Mouse (Mus musculus): ENCODE results near the gene Gm10260. TPM values are rescaled to one million over a fixed set of nuclear protein-coding genes. Genes with fewer than 3 reads are reported as not detected.
A peak's percentile ranks its signal among the peaks of the same experiment; 100 is the strongest.

Gene Gm10260
- total and polyA plus RNA-seq, 2 experiments from 2014 or later, result 4.3 to 20.2 TPM

DNA sequence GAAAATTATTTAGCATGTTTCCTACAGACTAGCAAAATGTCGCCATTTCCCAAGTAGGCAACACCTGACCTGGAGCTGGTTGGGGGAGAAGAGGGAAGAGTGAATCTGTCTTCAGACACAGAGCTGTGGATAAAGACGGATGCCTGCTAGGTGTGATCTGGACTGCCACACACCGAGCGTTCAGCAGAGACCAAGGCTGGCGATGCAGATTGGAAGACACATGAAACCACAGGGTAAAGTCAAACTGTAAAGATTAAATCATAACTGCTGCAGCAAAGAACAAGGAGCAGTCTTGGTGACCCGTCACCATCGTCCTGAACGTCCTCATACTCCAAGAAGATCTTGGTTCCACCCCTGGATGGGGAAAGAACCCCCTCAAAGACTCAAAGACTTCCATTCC is 15.5 kb upstream of the Gm10260 start:
- 96% methylated on average over 8 of the region's 8 CpGs for WGBS
- no peak for DNase-seq (ENCODE audit: low spot score)

DNA sequence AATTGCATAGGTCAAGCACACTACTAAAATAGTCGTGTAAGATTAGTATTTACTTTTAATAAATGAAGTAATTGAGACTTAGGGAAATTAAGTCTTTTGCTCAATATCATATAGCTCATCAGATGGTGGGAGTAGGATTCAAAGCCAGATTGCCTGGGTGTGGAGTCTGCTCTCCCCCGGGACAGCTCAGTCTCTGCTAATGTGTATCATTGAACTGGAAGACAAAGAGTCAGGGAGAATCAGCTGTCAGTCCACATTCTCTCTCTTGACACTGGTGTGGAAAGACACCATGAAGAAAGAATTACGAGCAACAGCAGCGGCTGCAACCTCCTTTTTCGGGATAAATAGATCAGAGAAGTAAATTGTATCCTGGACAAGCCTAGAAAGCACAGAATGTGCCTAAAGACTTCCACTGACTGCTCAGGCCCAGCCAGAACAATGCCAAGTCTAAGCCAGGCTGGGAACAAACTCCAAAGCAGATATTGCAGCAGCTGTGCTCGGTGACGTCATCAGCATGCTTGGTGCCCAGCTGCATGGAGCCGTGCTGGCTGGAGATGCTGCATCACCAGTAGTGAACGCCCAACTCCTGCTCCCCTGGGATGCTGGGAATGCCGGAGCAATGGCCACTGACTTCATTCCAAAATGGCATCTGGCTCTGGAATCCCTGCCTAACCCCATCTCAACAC is 14.5 kb upstream of the Gm10260 start:
- no peak for TF ChIP-seq CTCF (IDR thresholded peaks at IDR 0.05)
- Histone ChIP-seq H3K4me2 (ENCODE audit: low read depth, low read length, poor library complexity, severe bottlenecking) (no peak overlapping the region), H3K4me1 (ENCODE audit: insufficient read depth, low read length) (no peaks in the 10 kb centered on the region), H3K4me3 (ENCODE audit: low read depth, low read length) (no peak overlapping the region), H3K27me3 (ENCODE audit: insufficient read depth, low read length) (no peaks in the 10 kb centered on the region), H3K36me3 (ENCODE audit: insufficient read depth, low read length) (no peaks in the 10 kb centered on the region), H3K27ac (ENCODE audit: low read depth, low read length) (no peak overlapping the region), H3K9me3 (ENCODE audit: low read length) (no peaks in the 10 kb centered on the region), H3K9ac (replicated peaks; ENCODE audit: low read length, poor library complexity, severe bottlenecking) (no peak overlapping the region)
- DNase-seq (ENCODE audit: low spot score) (peak; percentile 73), ATAC-seq (ENCODE audit: low FRiP score) (peak; percentile 52)
- 22% methylated on average over 10 of the region's 10 CpGs for WGBS

More for the DNA sequence above, 15.5 kb upstream of the Gm10260 start:
- no peak for ATAC-seq (ENCODE audit: low FRiP score)
- Histone ChIP-seq H3K27ac (ENCODE audit: low read depth, low read length) (no peak overlapping the region), H3K9me3 (ENCODE audit: low read length) (no peaks in the 10 kb centered on the region), H3K9ac (replicated peaks; ENCODE audit: low read length, poor library complexity, severe bottlenecking) (no peak overlapping the region), H3K4me1 (ENCODE audit: insufficient read depth, low read length) (no peaks in the 10 kb centered on the region), H3K4me3 (ENCODE audit: low read depth, low read length) (no peak overlapping the region), H3K27me3 (ENCODE audit: insufficient read depth, low read length) (no peaks in the 10 kb centered on the region), H3K4me2 (ENCODE audit: low read depth, low read length, poor library complexity, severe bottlenecking) (no peak overlapping the region), H3K36me3 (ENCODE audit: insufficient read depth, low read length) (no peaks in the 10 kb centered on the region)
- no peak for TF ChIP-seq CTCF (IDR thresholded peaks at IDR 0.05)

DNA sequence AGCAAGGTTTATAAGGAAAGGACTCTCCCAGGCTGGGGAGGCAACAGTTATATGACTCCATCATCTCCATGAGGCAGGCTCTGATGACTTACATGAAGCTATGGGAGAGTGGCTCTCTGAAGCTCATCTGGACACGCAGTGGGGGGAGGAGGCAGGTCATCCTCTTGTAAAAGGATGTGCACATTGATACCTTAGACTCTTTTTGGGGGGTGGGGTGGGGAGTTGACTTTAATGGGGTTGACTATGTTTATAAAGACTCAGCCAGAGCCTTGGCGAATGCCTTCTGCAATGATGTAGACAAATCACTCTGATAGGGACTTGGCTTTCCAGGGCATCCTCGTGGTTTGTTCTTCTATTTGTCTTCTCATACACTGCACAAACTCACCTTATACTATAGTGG is 8.8 kb upstream of the Gm10260 start:
- H3K4me2 ChIP-seq (ENCODE audit: low read depth, low read length, poor library complexity, severe bottlenecking), result no peak overlapping the region
- H3K27me3 ChIP-seq (ENCODE audit: insufficient read depth, low read length), result no peaks in the 10 kb centered on the region
- no peak overlapping the region for H3K4me3 ChIP-seq (ENCODE audit: low read depth, low read length)
- no peaks in the 10 kb centered on the region for H3K4me1 ChIP-seq (ENCODE audit: insufficient read depth, low read length)
- no peak for TF ChIP-seq CTCF (IDR thresholded peaks at IDR 0.05)
- no peak overlapping the region for H3K27ac ChIP-seq (ENCODE audit: low read depth, low read length)
- DNase-seq (ENCODE audit: low spot score) (no peak), ATAC-seq (ENCODE audit: low FRiP score) (no peak)
- no peaks in the 10 kb centered on the region for H3K9me3 ChIP-seq (ENCODE audit: low read length)
- 80% methylated on average over 3 of the region's 3 CpGs for WGBS
- no peak overlapping the region for H3K9ac ChIP-seq (replicated peaks; ENCODE audit: low read length, poor library complexity, severe bottlenecking)
- H3K36me3 ChIP-seq (ENCODE audit: insufficient read depth, low read length), result no peaks in the 10 kb centered on the region

DNA sequence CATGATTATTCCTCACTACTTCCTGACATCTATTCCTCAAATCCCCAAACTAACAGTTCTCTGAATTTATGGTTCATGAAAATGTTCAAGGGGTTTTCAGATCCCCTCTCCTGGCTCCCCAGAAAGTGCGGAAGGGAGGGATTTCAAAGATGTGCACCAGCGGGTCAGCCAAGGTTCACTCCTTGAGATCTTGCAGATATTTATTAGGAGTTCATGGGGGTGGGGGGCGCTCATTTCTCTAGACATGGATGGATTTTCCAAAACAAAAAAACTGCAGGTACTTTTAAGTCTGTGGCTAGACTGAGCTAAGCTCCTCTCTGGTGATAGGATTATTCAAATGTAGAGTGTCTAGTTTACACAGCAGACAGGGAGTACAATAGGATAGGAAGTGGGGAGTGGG is 8.4 kb upstream of the Gm10260 start:
- Histone ChIP-seq H3K4me1 (ENCODE audit: insufficient read depth, low read length) (no peaks in the 10 kb centered on the region), H3K4me3 (ENCODE audit: low read depth, low read length) (no peak overlapping the region), H3K4me2 (ENCODE audit: low read depth, low read length, poor library complexity, severe bottlenecking) (no peak overlapping the region), H3K27me3 (ENCODE audit: insufficient read depth, low read length) (no peaks in the 10 kb centered on the region), H3K9me3 (ENCODE audit: low read length) (no peaks in the 10 kb centered on the region), H3K27ac (ENCODE audit: low read depth, low read length) (no peak overlapping the region), H3K36me3 (ENCODE audit: insufficient read depth, low read length) (no peaks in the 10 kb centered on the region), H3K9ac (replicated peaks; ENCODE audit: low read length, poor library complexity, severe bottlenecking) (no peak overlapping the region)
- DNase-seq (ENCODE audit: low spot score), result no peak
- WGBS, result 39% methylated on average over 3 of the region's 3 CpGs
- no peak for ATAC-seq (ENCODE audit: low FRiP score)
- no peak for TF ChIP-seq CTCF (IDR thresholded peaks at IDR 0.05)

DNA sequence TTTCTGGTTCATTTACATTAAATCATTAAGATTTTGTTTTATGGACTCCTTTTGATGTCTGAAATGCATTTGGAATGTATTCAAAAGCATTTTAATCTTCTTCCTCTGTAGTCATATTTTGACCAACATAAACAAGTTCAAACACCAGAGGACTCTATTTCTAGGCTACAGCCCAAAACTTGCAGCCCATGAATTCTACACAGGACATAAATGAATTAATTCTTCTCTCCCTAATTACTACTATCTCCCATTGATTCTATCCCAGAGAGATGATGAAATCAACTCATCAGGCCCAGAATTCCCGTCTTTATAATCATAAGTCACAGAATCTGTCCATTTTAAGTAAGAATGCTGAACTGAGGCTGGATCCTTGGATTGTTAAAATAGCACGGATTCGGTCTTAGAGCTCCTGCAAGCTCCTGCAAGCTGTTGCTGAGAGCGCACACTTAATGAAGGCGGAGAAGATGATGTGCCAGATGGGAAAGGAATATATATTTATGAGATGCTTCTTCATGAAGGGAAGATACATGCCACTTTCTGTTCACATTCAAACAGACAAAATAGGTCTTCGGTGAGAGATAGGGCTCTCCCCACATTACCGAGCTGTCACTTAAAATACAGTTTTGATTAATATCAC is 7.7 kb upstream of the Gm10260 start:
- no peaks in the 10 kb centered on the region for H3K36me3 ChIP-seq (ENCODE audit: insufficient read depth, low read length)
- no peak overlapping the region for H3K27ac ChIP-seq (ENCODE audit: low read depth, low read length)
- no peaks in the 10 kb centered on the region for H3K27me3 ChIP-seq (ENCODE audit: insufficient read depth, low read length)
- DNase-seq (ENCODE audit: low spot score) (no peak), ATAC-seq (ENCODE audit: low FRiP score) (no peak)
- H3K9me3 ChIP-seq (ENCODE audit: low read length), result no peaks in the 10 kb centered on the region
- no peak for TF ChIP-seq CTCF (IDR thresholded peaks at IDR 0.05)
- H3K9ac ChIP-seq (replicated peaks; ENCODE audit: low read length, poor library complexity, severe bottlenecking), result no peak overlapping the region
- WGBS, result 51% methylated on average over 7 of the region's 7 CpGs
- H3K4me2 ChIP-seq (ENCODE audit: low read depth, low read length, poor library complexity, severe bottlenecking), result no peak overlapping the region
- no peaks in the 10 kb centered on the region for H3K4me1 ChIP-seq (ENCODE audit: insufficient read depth, low read length)
- H3K4me3 ChIP-seq (ENCODE audit: low read depth, low read length), result no peak overlapping the region

DNA sequence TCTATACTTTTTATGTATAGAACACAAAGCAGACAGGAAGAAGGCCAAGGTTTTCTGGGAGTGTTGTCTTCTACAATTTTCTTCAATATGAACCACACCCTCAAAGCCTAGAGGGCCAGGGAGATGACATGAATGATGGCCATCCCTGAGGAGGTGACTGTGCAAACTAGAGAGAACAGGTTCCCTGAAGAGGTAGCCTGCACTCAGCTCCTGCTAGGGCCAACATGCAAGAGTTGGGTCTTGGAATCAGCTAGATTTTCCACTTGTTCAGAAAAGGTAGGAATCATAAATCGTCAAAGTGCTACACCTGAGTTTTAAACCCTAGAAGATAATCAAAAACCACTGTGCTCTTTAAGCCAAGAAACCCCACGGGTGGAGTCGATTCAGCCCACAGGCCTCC is 6.2 kb upstream of the Gm10260 start:
- Histone ChIP-seq H3K27me3 (ENCODE audit: insufficient read depth, low read length) (no peaks in the 10 kb centered on the region), H3K36me3 (ENCODE audit: insufficient read depth, low read length) (no peaks in the 10 kb centered on the region), H3K27ac (ENCODE audit: low read depth, low read length) (no peak overlapping the region), H3K9me3 (ENCODE audit: low read length) (no peaks in the 10 kb centered on the region), H3K4me2 (ENCODE audit: low read depth, low read length, poor library complexity, severe bottlenecking) (no peak overlapping the region), H3K4me1 (ENCODE audit: insufficient read depth, low read length) (no peaks in the 10 kb centered on the region), H3K9ac (replicated peaks; ENCODE audit: low read length, poor library complexity, severe bottlenecking) (no peak overlapping the region), H3K4me3 (ENCODE audit: low read depth, low read length) (no peak overlapping the region)
- WGBS, result 87% methylated on average over 3 of the region's 3 CpGs
- ATAC-seq (ENCODE audit: low FRiP score) (no peak), DNase-seq (ENCODE audit: low spot score) (no peak)
- TF ChIP-seq CTCF (IDR thresholded peaks at IDR 0.05), result no peak

Data from midbrain, postnatal 0 days (tissue).